ENCODE assay signal across 25 mouse cellular contexts in the genomic region with DNA sequence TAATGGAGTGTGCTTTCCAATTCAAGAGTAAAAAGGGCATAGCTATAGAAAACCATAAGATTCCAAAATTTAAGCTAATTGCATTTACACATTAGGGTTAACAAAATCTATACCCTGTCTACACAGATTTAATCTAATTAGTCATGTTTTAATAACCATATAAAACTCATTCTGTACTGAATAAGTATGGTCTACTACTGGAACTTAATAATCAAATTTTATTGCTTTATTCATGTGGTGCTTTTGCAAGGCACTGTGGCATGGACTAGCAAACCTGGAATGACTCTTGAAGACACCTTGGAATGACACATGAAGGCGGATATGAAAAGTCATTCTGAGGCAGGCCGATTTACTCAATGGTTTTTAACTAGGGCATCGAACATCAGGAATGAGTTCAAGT. TPM values are rescaled to one million over a fixed set of nuclear protein-coding genes. Genes with fewer than 3 reads are reported as not detected.
DNase-seq lines count a peak whose midpoint lies in the region; ATAC-seq and TF ChIP-seq lines count a peak whose summit lies in the region.
"Had no signal": no experiment of that assay in that cellular context is flagged by ENCODE, and none has a peak within 500 bp of the region (broad histone marks: within the 10 kb centered on the region; RNA-seq: fewer than 3 reads in every experiment).

No protein-coding gene starts in this region.

- peak overlapping the region; percentile 86; the same call in 1 of the 2 replicates for H3K4me3 ChIP-seq in liver, embryonic 11.5 days (ENCODE audit: low read depth, low read length)
- H3K4me3 ChIP-seq in limb, embryonic 13.5 days: no peak overlapping the region
- H3K4me3 ChIP-seq in liver, postnatal 0 days (ENCODE audit: low read depth, low read length): no peak overlapping the region
- no peak overlapping the region for H3K4me3 ChIP-seq in forebrain, embryonic 16.5 days (replicated peaks; ENCODE audit: low read length)
- H3K4me3 ChIP-seq: heart, embryonic 12.5 days; neural tube, embryonic 12.5 days had no signal

- peaks cover 13% of the 10 kb centered on the region; the same call in 1 of the 2 replicates for H3K4me1 ChIP-seq in liver, embryonic 11.5 days (replicated peaks; ENCODE audit: control insufficient read depth, insufficient read depth, low read length)
- H3K4me1 ChIP-seq in limb, embryonic 13.5 days: peaks cover 19% of the 10 kb centered on the region
- peaks cover 33% of the 10 kb centered on the region for H3K4me1 ChIP-seq in liver, postnatal 0 days (ENCODE audit: insufficient read depth)
- H3K4me1 ChIP-seq in forebrain, embryonic 16.5 days (replicated peaks; ENCODE audit: control insufficient read depth, insufficient read depth, low read length): peaks cover 13% of the 10 kb centered on the region

- 97% methylated on average over 3 of the region's 3 CpGs for WGBS in liver, embryonic 11.5 days
- WGBS in limb, embryonic 13.5 days: 94% methylated on average over 3 of the region's 3 CpGs
- WGBS in liver, postnatal 0 days (ENCODE audit: insufficient replicate concordance): 86% methylated on average over 3 of the region's 3 CpGs
- WGBS in forebrain, embryonic 16.5 days: 97% methylated on average over 3 of the region's 3 CpGs

- DNase-seq in heart, adult 11 months: peak; percentile 5
- no peak for DNase-seq in heart, postnatal 10 days
- DNase-seq in liver, embryonic 11.5 days (ENCODE audit: low spot score): no peak
- no peak for DNase-seq in liver
- DNase-seq in liver, postnatal 0 days: no peak
- DNase-seq in spleen, postnatal 14 days (ENCODE audit: low spot score in 2 of 2): no peak
- DNase-seq: adrenal gland, adult 8-10 months; cerebellum, adult 18-20 months; cerebellum, postnatal 14 days; heart, postnatal 4 days; kidney, postnatal 14 days; lung, embryonic 14.5 days; midbrain, embryonic 14.5 days; right cerebral cortex, postnatal 14 days; spleen, adult 18-20 months; thymus, adult 2 months; thymus, postnatal 4 days had no signal

- peak overlapping the region; percentile 84 for H3K4me2 ChIP-seq in liver, embryonic 11.5 days
- H3K4me2 ChIP-seq in limb, embryonic 13.5 days (replicated peaks): peak overlapping the region; percentile 73; the same call in 1 of the 2 replicates
- peak overlapping the region; percentile 86; the same call in 1 of the 2 replicates for H3K4me2 ChIP-seq in liver, postnatal 0 days (ENCODE audit: low read depth, low read length)
- H3K4me2 ChIP-seq in forebrain, embryonic 16.5 days (ENCODE audit: low read length): no peak overlapping the region

- ATAC-seq in liver, embryonic 11.5 days (replicated peaks; ENCODE audit: low FRiP score): no peak
- ATAC-seq in limb, embryonic 13.5 days (ENCODE audit: low FRiP score, low read depth): no peak
- no peak for ATAC-seq in liver, postnatal 0 days
- ATAC-seq in forebrain, embryonic 16.5 days: no peak
- ATAC-seq: CD4-positive, CD25-positive, alpha-beta regulatory T cell, adult 4 months; inflammation-experienced regulatory T-cells, adult 6 months had no signal

- peaks cover 11% of the 10 kb centered on the region; the same call in 1 of the 2 replicates for H3K36me3 ChIP-seq in liver, embryonic 11.5 days (ENCODE audit: control insufficient read depth, insufficient read depth, low read length)
- H3K36me3 ChIP-seq in limb, embryonic 13.5 days: peaks cover 27% of the 10 kb centered on the region
- H3K36me3 ChIP-seq in liver, postnatal 0 days (replicated peaks; ENCODE audit: insufficient read depth, low read length): peaks cover 22% of the 10 kb centered on the region
- H3K36me3 ChIP-seq in forebrain, embryonic 16.5 days (ENCODE audit: control insufficient read depth, insufficient read depth): peaks cover 16% of the 10 kb centered on the region

- H3K27ac ChIP-seq in liver, embryonic 11.5 days (ENCODE audit: low read depth, low read length): no peak overlapping the region
- H3K27ac ChIP-seq in limb, embryonic 13.5 days: no peak overlapping the region
- no peak overlapping the region for H3K27ac ChIP-seq in liver, postnatal 0 days (ENCODE audit: low read depth)
- no peak overlapping the region for H3K27ac ChIP-seq in forebrain, embryonic 16.5 days (ENCODE audit: low read length)
- H3K27ac ChIP-seq: embryonic facial prominence, embryonic 15.5 days; hindbrain, embryonic 14.5 days; neural tube, embryonic 12.5 days had no signal

- H3K9ac ChIP-seq in liver, embryonic 11.5 days (ENCODE audit: low read depth, low read length): no peak overlapping the region
- H3K9ac ChIP-seq in limb, embryonic 13.5 days: no peak overlapping the region
- no peak overlapping the region for H3K9ac ChIP-seq in liver, postnatal 0 days (replicated peaks)
- H3K9ac ChIP-seq in forebrain, embryonic 16.5 days (replicated peaks; ENCODE audit: low read depth, low read length): no peak overlapping the region
- H3K9ac ChIP-seq: embryonic facial prominence, embryonic 15.5 days; heart, embryonic 12.5 days; neural tube, embryonic 12.5 days had no signal

- TF ChIP-seq EP300 in liver, postnatal 0 days (IDR thresholded peaks at IDR 0.05; ENCODE audit: low read depth): no peak

- no peaks in the 10 kb centered on the region for H3K9me3 ChIP-seq in liver, embryonic 11.5 days (ENCODE audit: control insufficient read depth, low read length)
- H3K9me3 ChIP-seq in limb, embryonic 13.5 days: no peaks in the 10 kb centered on the region
- H3K9me3 ChIP-seq in liver, postnatal 0 days (ENCODE audit: low read length): no peaks in the 10 kb centered on the region
- no peaks in the 10 kb centered on the region for H3K9me3 ChIP-seq in forebrain, embryonic 16.5 days (ENCODE audit: control insufficient read depth, low read length)
- H3K9me3 ChIP-seq: embryonic facial prominence, embryonic 15.5 days; heart, embryonic 12.5 days; neural tube, embryonic 12.5 days had no signal

- no peak for TF ChIP-seq CTCF in liver, postnatal 0 days (IDR thresholded peaks at IDR 0.05; ENCODE audit: low read depth)

- intact Hi-C loops in heart, postnatal 10 days (cut with DNase I): no loop called here

- no peaks in the 10 kb centered on the region for H3K27me3 ChIP-seq in liver, embryonic 11.5 days (replicated peaks; ENCODE audit: control insufficient read depth, insufficient read depth, low read length)
- no peaks in the 10 kb centered on the region for H3K27me3 ChIP-seq in limb, embryonic 13.5 days
- H3K27me3 ChIP-seq in liver, postnatal 0 days (ENCODE audit: insufficient read depth, low read length): no peaks in the 10 kb centered on the region
- H3K27me3 ChIP-seq in forebrain, embryonic 16.5 days (replicated peaks; ENCODE audit: control insufficient read depth, insufficient read depth, low read length): no peaks in the 10 kb centered on the region
- H3K27me3 ChIP-seq: embryonic facial prominence, embryonic 15.5 days; heart, embryonic 12.5 days; neural tube, embryonic 12.5 days had no signal

RNA-seq across cellular contexts. Expression of a gene that starts 2.2 kb away (rescaled TPM):
- total RNA-seq in heart, postnatal 10 days (2021): 10 to 100 TPM; 43.5 to 45.8 TPM
- 66.1 and 71.3 TPM in 2 replicates for polyA plus RNA-seq in liver, embryonic 11.5 days (2014; fragmentation: Nextera tagmentation; extraction: Ambion mirVana)
- polyA plus RNA-seq in limb, embryonic 13.5 days (2015; fragmentation: Nextera tagmentation; extraction: Ambion mirVana): 54.9 and 58.1 TPM in 2 replicates
- polyA plus RNA-seq in liver, postnatal 0 days (2015; fragmentation: Nextera tagmentation; extraction: Ambion mirVana): 20.1 and 20.6 TPM in 2 replicates
- 44.6 and 50.4 TPM in 2 replicates for polyA plus RNA-seq in forebrain, embryonic 16.5 days (2015; fragmentation: Nextera tagmentation; extraction: Ambion mirVana)

RNA-seq across cellular contexts. Expression of a gene that starts 2.3 kb away (rescaled TPM):
- total RNA-seq in heart, postnatal 10 days (2021): 10 to 100 TPM; 20.7 to 21.4 TPM
- 161 and 178 TPM in 2 replicates for polyA plus RNA-seq in liver, embryonic 11.5 days (2014; fragmentation: Nextera tagmentation; extraction: Ambion mirVana)
- polyA plus RNA-seq in limb, embryonic 13.5 days (2015; fragmentation: Nextera tagmentation; extraction: Ambion mirVana): 175 and 178 TPM in 2 replicates
- 115 and 118 TPM in 2 replicates for polyA plus RNA-seq in liver, postnatal 0 days (2015; fragmentation: Nextera tagmentation; extraction: Ambion mirVana)
- polyA plus RNA-seq in forebrain, embryonic 16.5 days (2015; fragmentation: Nextera tagmentation; extraction: Ambion mirVana): 77.2 and 102 TPM in 2 replicates

RNA-seq across cellular contexts. Expression of a gene that starts 53.0 kb away (rescaled TPM):
- total RNA-seq in heart, postnatal 10 days (2021): 100 to 1,000 TPM; 117 to 118 TPM
- 23.2 and 25.0 TPM in 2 replicates for polyA plus RNA-seq in liver, embryonic 11.5 days (2014; fragmentation: Nextera tagmentation; extraction: Ambion mirVana)
- 14.1 and 14.9 TPM in 2 replicates for polyA plus RNA-seq in limb, embryonic 13.5 days (2015; fragmentation: Nextera tagmentation; extraction: Ambion mirVana)
- polyA plus RNA-seq in liver, postnatal 0 days (2015; fragmentation: Nextera tagmentation; extraction: Ambion mirVana): 13.5 TPM in 2 replicates
- polyA plus RNA-seq in forebrain, embryonic 16.5 days (2015; fragmentation: Nextera tagmentation; extraction: Ambion mirVana): 22.1 and 23.0 TPM in 2 replicates
